ENCODE assay signal across 8 mouse cellular contexts in genomic region chr8:9227779-9228464, GRCm38 (mm10).
DNase-seq lines count a peak whose midpoint lies in the region; ATAC-seq lines count a peak whose summit lies in the region.

No protein-coding gene starts in this region.

- H3K4me2 ChIP-seq in intestine, embryonic 14.5 days (ENCODE audit: low read length): no peak overlapping the region
- no peak overlapping the region for H3K4me2 ChIP-seq in intestine, embryonic 16.5 days (ENCODE audit: low read depth, low read length)
- no peak overlapping the region; the same call in 1 of the 2 replicates for H3K4me2 ChIP-seq in forebrain, embryonic 16.5 days (ENCODE audit: low read length)
- no peak overlapping the region for H3K4me2 ChIP-seq in limb, embryonic 11.5 days (ENCODE audit: low read depth, severe bottlenecking)

- DNase-seq in intestine, embryonic 14.5 days (ENCODE audit: low spot score): peak; percentile 56
- DNase-seq in cerebellum, adult 11 months: peak; percentile 50
- DNase-seq in kidney, adult 9 months: peak; percentile 48
- DNase-seq in limb, embryonic 11.5 days (ENCODE audit: low spot score): peak; percentile 76
- peak; percentile 67 for DNase-seq in neural tube, embryonic 10.5 days (ENCODE audit: extremely low spot score, low spot score)
- DNase-seq in thymus, postnatal 0 days (ENCODE audit: low spot score): peak; percentile 50

- no peak overlapping the region for H3K9ac ChIP-seq in intestine, embryonic 14.5 days (ENCODE audit: low read length)
- H3K9ac ChIP-seq in intestine, embryonic 16.5 days (ENCODE audit: low read depth, low read length): no peak overlapping the region
- H3K9ac ChIP-seq in forebrain, embryonic 16.5 days (replicated peaks; ENCODE audit: low read depth, low read length): peak overlapping the region; percentile 46
- H3K9ac ChIP-seq in limb, embryonic 11.5 days (ENCODE audit: low read length): no peak overlapping the region

- peak; percentile 60 for ATAC-seq in intestine, embryonic 14.5 days (replicated peaks; ENCODE audit: low FRiP score, low TSS enrichment, low read depth)
- ATAC-seq in intestine, embryonic 16.5 days: no peak
- ATAC-seq in forebrain, embryonic 16.5 days: peak; percentile 91
- ATAC-seq in limb, embryonic 11.5 days (ENCODE audit: insufficient number of reproducible peaks, low FRiP score, low TSS enrichment, low read depth): peak; percentile 71; the same call in 1 of the 2 replicates

- H3K4me1 ChIP-seq in intestine, embryonic 14.5 days (replicated peaks; ENCODE audit: control insufficient read depth, insufficient read depth, low read length): no peaks in the 10 kb centered on the region
- 0 out of 2 replicates have a peak, but pooled peaks cover 1% of the 10 kb centered on the region for H3K4me1 ChIP-seq in intestine, embryonic 16.5 days (ENCODE audit: control insufficient read depth, insufficient read depth, low read length)
- H3K4me1 ChIP-seq in forebrain, embryonic 16.5 days (replicated peaks; ENCODE audit: control insufficient read depth, insufficient read depth, low read length): peaks cover 13% of the 10 kb centered on the region
- H3K4me1 ChIP-seq in limb, embryonic 11.5 days (ENCODE audit: control insufficient read depth, insufficient read depth, low read length): no peaks in the 10 kb centered on the region

- H3K9me3 ChIP-seq in intestine, embryonic 14.5 days (ENCODE audit: control insufficient read depth, low read length): no peaks in the 10 kb centered on the region
- no peaks in the 10 kb centered on the region for H3K9me3 ChIP-seq in intestine, embryonic 16.5 days (ENCODE audit: control insufficient read depth, low read length)
- no peaks in the 10 kb centered on the region for H3K9me3 ChIP-seq in forebrain, embryonic 16.5 days (ENCODE audit: control insufficient read depth, low read length)
- no peaks in the 10 kb centered on the region for H3K9me3 ChIP-seq in limb, embryonic 11.5 days (ENCODE audit: control insufficient read depth, low read length)

- H3K27ac ChIP-seq in intestine, embryonic 14.5 days (ENCODE audit: low read depth): no peak overlapping the region
- no peak overlapping the region for H3K27ac ChIP-seq in intestine, embryonic 16.5 days (ENCODE audit: low read length)
- peak overlapping the region; percentile 79 for H3K27ac ChIP-seq in forebrain, embryonic 16.5 days (ENCODE audit: low read length)
- H3K27ac ChIP-seq in limb, embryonic 11.5 days (replicated peaks; ENCODE audit: low read depth, low read length): no peak overlapping the region

- no peaks in the 10 kb centered on the region for H3K36me3 ChIP-seq in intestine, embryonic 14.5 days (ENCODE audit: control insufficient read depth, insufficient read depth, low read length)
- no peaks in the 10 kb centered on the region for H3K36me3 ChIP-seq in intestine, embryonic 16.5 days (ENCODE audit: control insufficient read depth, insufficient read depth, low read length)
- no peaks in the 10 kb centered on the region for H3K36me3 ChIP-seq in forebrain, embryonic 16.5 days (ENCODE audit: control insufficient read depth, insufficient read depth)
- H3K36me3 ChIP-seq in limb, embryonic 11.5 days (ENCODE audit: control insufficient read depth, insufficient read depth, low read length): no peaks in the 10 kb centered on the region

- 37% methylated on average over 19 of the region's 19 CpGs for WGBS in intestine, embryonic 14.5 days
- WGBS in intestine, embryonic 16.5 days: 35% methylated on average over 19 of the region's 19 CpGs
- 28% methylated on average over 19 of the region's 19 CpGs for WGBS in forebrain, embryonic 16.5 days
- WGBS in limb, embryonic 11.5 days: 34% methylated on average over 19 of the region's 19 CpGs

- H3K27me3 ChIP-seq in intestine, embryonic 14.5 days (replicated peaks; ENCODE audit: control insufficient read depth, insufficient read depth, low read length): no peaks in the 10 kb centered on the region
- H3K27me3 ChIP-seq in intestine, embryonic 16.5 days (replicated peaks; ENCODE audit: control insufficient read depth, insufficient read depth, low read length): no peaks in the 10 kb centered on the region
- H3K27me3 ChIP-seq in forebrain, embryonic 16.5 days (replicated peaks; ENCODE audit: control insufficient read depth, insufficient read depth, low read length): no peaks in the 10 kb centered on the region
- H3K27me3 ChIP-seq in limb, embryonic 11.5 days (ENCODE audit: control insufficient read depth, insufficient read depth, low read length): no peaks in the 10 kb centered on the region

- no peak overlapping the region for H3K4me3 ChIP-seq in intestine, embryonic 14.5 days (ENCODE audit: low read depth, low read length)
- H3K4me3 ChIP-seq in intestine, embryonic 16.5 days (ENCODE audit: low read length): no peak overlapping the region
- H3K4me3 ChIP-seq in forebrain, embryonic 16.5 days (replicated peaks; ENCODE audit: low read length): no peak overlapping the region
- no peak overlapping the region for H3K4me3 ChIP-seq in limb, embryonic 11.5 days (ENCODE audit: low read depth, low read length)
